Mouse (Mus musculus) kidney, adult 2 months (tissue): ENCODE measurements around the gene Zmynd11. TPM values are rescaled to one million over a fixed set of nuclear protein-coding genes. Genes with fewer than 3 reads are reported as not detected.
A peak's percentile ranks its signal among the peaks of the same experiment; 100 is the strongest.

Experiments used
- DNase-seq: peaks from one replicate; pipeline ENCODE4 v3.0.0; 2021
- H3K27ac ChIP-seq: fragments of 200-500 bp; 2 replicates; pipeline ENCODE4 v1.5.1; 2012; ENCODE audit warnings: low read depth, low read length, control low read depth, inconsistent platforms; ENCODE audit not compliant: insufficient read depth
- H3K27me3 ChIP-seq: fragments of 200-500 bp; replicated peaks from 2 replicates; pipeline ENCODE4 v1.6.1; 2012; ENCODE audit warnings: mild to moderate bottlenecking, moderate library complexity, low read length, inconsistent platforms; ENCODE audit not compliant: control insufficient read depth, insufficient read depth
- H3K36me3 ChIP-seq: fragments of 200-500 bp; 2 replicates; pipeline ENCODE4 v1.6.1; 2012; ENCODE audit warnings: mild to moderate bottlenecking, moderate library complexity, low read length, inconsistent platforms; ENCODE audit not compliant: control insufficient read depth, insufficient read depth
- H3K4me1 ChIP-seq: fragments of 200-500 bp; 2 replicates; pipeline ENCODE4 v1.6.1; 2011; ENCODE audit warnings: low read length; ENCODE audit not compliant: control insufficient read depth, insufficient read depth
- H3K4me3 ChIP-seq: fragments of 200-500 bp; 2 replicates; pipeline ENCODE4 v1.5.1; 2011; ENCODE audit warnings: mild to moderate bottlenecking, low read depth, low read length, control low read depth; ENCODE audit not compliant: insufficient read depth
- CTCF ChIP-seq: fragments of 200-500 bp; conservative IDR thresholded peaks from 2 replicates; pipeline ENCODE4 v1.5.1; 2011; ENCODE audit warnings: low read depth, mild to moderate bottlenecking, control low read depth, low read length, moderate library complexity, mixed read lengths; ENCODE audit not compliant: insufficient read depth, insufficient read length
- POLR2A ChIP-seq: fragments of 200-500 bp; IDR thresholded peaks from one replicate; pipeline ENCODE4 v1.6.1; 2011; ENCODE audit warnings: low read depth, low read length, control low read depth
- WGBS: fragments of 180-500 bp; shearing (Covaris S2); methylation state at CpG from one replicate; pipeline ENCODE4 v1.1.7; 2018; 5-methylcytosine and 5-hydroxymethylcytosine counted together
- polyA plus RNA-seq: library from polyadenylated mRNA; depleted of rRNA; stranded (reverse); fragments of >200 nt; gene quantifications from 2 replicates; pipeline ENCODE4 v1.2.3, GENCODE M21; 2012; rRNA removed

Zmynd11 gene
- polyA plus RNA-seq, result 42.8 and 47.4 TPM in 2 replicates

DNA sequence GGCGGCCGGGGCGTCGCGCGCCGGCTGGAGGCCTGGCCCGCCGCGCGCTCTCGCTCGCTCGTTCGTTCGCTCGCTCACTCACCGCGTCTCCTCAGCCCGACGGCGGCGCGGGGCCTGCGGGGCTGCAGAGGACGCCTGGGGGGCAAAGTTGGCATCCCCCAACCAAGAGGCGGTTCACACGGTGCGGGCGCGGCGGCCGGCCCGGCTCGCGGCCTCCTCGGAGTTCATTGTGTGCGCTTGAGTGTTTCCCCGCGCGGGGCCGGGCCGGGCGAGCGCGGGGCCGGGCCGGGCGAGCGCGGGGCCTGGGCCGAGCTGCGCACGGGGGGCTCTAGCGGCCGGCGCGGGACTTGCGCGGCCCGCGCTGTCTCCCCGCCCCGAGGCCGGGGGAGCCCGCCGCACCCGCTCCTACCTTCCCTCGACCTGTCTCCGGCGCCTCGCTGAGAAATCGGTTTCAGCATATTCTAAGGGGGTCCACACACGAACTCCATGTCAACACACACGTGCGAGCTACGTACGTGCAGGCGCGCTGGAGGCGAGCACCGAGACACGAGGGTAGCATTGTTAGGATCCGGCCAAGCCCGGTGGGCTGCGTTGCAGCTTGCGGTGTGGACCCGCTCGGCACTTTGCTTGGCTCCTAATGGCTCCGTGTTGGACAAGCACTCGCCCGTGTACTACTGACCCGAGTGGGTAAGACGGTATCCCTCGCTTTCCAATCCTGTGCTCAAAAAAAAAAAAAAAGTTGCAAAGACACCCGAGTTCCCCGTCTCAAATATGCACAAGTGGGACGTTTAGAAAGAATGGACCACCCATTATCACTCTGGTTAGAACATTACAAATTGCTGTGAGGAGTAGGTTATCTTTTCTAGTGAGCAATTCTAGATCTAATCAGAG lies at the start of gene Zmynd11:
Zmynd11 (minus strand) TSS at position 685 of the 891 bp plus-strand sequence.
- Histone ChIP-seq H3K4me1 (peaks cover 13% of the 10 kb centered on the region), H3K36me3 (no peaks in the 10 kb centered on the region), H3K27ac (peak within 1 kb of the TSS; percentile 91), H3K4me3 (peak within 1 kb of the TSS; percentile 90), H3K27me3 (no peaks in the 10 kb centered on the region)
- no peak for TF ChIP-seq POLR2A
- no peak for TF ChIP-seq CTCF
- WGBS, result under 1% methylated on average over 95 of the region's 98 CpGs
- DNase-seq, result peak; percentile 56

DNA sequence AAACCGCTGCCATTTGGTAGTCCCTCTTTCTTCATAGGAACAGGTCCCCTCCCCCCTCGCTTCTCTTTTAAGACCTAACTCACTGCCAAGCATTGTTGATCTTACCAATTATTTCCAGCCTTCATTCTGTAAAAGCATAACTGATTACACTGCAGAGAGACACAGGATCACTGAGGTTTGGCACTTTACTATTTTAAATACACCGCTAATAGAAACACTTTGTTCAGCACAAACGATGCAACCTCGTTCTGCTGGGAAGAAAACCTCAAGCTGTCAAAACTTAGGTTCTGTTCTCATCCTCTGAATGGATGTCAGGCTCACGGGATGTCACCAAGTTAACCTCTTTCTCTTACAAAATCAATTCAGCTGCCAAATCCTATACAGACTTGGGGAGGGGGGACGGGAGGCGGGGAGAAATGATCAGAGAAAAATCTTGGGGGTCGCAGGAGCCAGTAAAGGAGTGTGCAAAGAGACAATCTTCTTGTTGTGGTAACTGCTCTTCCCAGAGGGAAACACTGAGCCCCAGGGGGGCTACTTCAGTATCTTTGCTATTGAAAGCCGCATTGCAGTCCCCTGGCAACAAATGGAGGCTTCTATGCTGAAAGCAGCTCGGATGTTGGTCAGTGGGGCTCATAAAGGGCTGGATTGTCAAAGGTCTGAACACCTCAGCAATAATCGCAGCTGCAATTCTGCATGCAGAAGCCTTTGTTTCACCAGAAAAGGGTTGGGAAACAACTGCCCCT lies 30.9 kb upstream of the Zmynd11 start:
- no peak for DNase-seq
- Histone ChIP-seq H3K4me1 (peaks cover 3% of the 10 kb centered on the region; the same call in 1 of the 2 replicates), H3K27ac (no peak overlapping the region), H3K4me3 (no peak overlapping the region), H3K36me3 (no peaks in the 10 kb centered on the region), H3K27me3 (no peaks in the 10 kb centered on the region)
- TF ChIP-seq CTCF (no peak), POLR2A (no peak)
- WGBS, result 10% methylated on average over 12 of the region's 12 CpGs

GRCm38 (mm10) chr13:9786050-9786449 lies 20.9 kb upstream of the Zmynd11 start:
- H3K27ac ChIP-seq, result no peak overlapping the region
- no peak for TF ChIP-seq POLR2A
- H3K27me3 ChIP-seq, result no peaks in the 10 kb centered on the region
- WGBS, result 83% methylated on average over 3 of the region's 3 CpGs
- H3K4me3 ChIP-seq, result no peak overlapping the region
- no peak for DNase-seq
- no peaks in the 10 kb centered on the region for H3K4me1 ChIP-seq
- H3K36me3 ChIP-seq, result no peaks in the 10 kb centered on the region

- no peak for DNase-seq
- Histone ChIP-seq H3K4me1 (no peaks in the 10 kb centered on the region), H3K27ac (no peak overlapping the region), H3K4me3 (no peak overlapping the region), H3K27me3 (no peaks in the 10 kb centered on the region), H3K36me3 (no peaks in the 10 kb centered on the region)
- no peak for TF ChIP-seq CTCF
- no peak for TF ChIP-seq POLR2A
- whole genome bisulfite sequencing, result 92% methylated on average over 3 of the region's 3 CpGs
Observed at GRCm38 (mm10) chr13:9783717-9784116, 18.6 kb upstream of the Zmynd11 start.

DNA sequence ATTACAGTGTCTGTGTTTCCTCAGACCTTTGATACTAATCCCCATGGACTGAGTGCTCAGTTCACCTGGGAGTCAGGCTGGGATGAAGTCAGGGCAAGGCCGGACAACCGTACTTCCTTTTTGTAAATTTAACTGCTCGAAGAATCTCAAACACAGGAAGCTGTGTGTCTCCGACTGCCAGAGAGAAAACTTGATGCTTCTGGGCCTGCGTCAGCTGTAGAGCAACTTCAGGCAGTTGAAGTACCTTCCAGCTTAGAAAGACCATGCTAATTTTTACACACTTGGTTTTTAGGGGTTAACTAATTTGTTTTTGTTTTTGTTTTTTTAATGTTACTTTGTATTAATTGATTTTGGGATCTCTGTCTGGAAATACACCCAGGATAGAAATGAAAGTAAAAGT lies 10.8 kb upstream of the Zmynd11 start:
- no peak overlapping the region for H3K27ac ChIP-seq
- WGBS, result 53% methylated on average over 5 of the region's 5 CpGs
- no peaks in the 10 kb centered on the region for H3K4me1 ChIP-seq
- H3K4me3 ChIP-seq, result no peak overlapping the region
- peak; percentile 68 for DNase-seq
- no peaks in the 10 kb centered on the region for H3K27me3 ChIP-seq
- TF ChIP-seq CTCF (no peak), POLR2A (no peak)
- H3K36me3 ChIP-seq, result no peaks in the 10 kb centered on the region

DNA sequence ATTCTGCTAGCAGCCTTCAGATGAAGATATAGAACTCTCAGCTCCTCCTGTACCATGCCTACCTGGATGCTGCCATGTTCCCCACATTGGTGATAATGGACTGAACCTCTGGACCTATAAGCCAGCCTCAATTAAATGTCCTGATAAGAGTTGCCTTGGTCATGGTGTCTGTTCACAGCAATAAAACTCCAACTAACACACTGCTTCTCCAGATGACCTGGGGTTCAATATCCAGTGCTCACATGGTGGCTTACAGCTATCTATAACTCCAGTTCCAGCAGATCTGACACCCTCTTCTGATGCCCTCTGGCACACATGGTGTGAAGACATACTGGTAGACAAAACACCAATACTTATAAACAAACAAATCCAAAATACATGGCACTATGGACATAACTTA lies 8.9 kb upstream of the Zmynd11 start:
- TF ChIP-seq CTCF (no peak), POLR2A (no peak)
- no peaks in the 10 kb centered on the region for H3K36me3 ChIP-seq
- no peak for DNase-seq
- H3K4me3 ChIP-seq, result no peak overlapping the region
- H3K27me3 ChIP-seq, result no peaks in the 10 kb centered on the region
- no peak overlapping the region for H3K27ac ChIP-seq
- no peaks in the 10 kb centered on the region for H3K4me1 ChIP-seq

- no peak for DNase-seq
- Histone ChIP-seq H3K4me3 (no peak overlapping the region), H3K27ac (no peak overlapping the region), H3K27me3 (no peaks in the 10 kb centered on the region), H3K36me3 (no peaks in the 10 kb centered on the region), H3K4me1 (peaks cover 5% of the 10 kb centered on the region; the same call in 1 of the 2 replicates)
- TF ChIP-seq CTCF, result no peak
- no peak for TF ChIP-seq POLR2A
- WGBS, result 56% methylated on average over 5 of the region's 5 CpGs
Observed at GRCm38 (mm10) chr13:9767279-9767678, 2.1 kb upstream of the Zmynd11 start.
